Mouse (Mus musculus): ENCODE data around the gene Lifr.

- no peak for TF ChIP-seq CTCF (conservative IDR thresholded peaks at IDR 0.05; ENCODE audit: low read length)
- TF ChIP-seq NANOG (IDR thresholded peaks at IDR 0.05; ENCODE audit: borderline replicate concordance, low read length): no peak
These were observed 151.9 kb downstream of the Lifr start for GRCm38 (mm10) chr15:7242161-7242850.
